Mouse (Mus musculus): Measurements from ENCODE around the gene Strn4. TPM values are rescaled to one million over a fixed set of nuclear protein-coding genes. Genes with fewer than 3 reads are reported as not detected.

The Strn4 gene
- polyA plus RNA-seq, 1 experiment from 2014 or later = 18.4 TPM

DNA sequence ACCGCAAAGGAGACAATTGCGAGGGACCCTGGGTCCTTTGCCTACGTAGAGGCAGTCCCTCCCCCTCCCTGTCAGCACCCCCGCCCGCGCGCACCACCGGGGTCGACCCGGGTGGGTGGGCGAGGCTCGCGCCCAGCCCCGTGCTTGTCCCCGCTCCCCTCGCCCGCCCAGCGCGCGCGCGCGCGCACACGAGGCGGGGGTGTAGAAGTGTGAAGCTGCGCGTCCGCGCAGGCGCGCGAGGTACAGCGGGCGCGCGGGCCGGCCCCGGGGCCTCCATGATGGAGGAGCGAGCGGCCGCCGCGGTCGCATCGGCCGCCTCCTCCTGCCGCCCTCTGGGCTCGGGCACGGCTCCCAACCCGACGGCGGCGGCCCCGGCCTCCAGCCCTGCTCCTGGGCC lies 387 bp downstream of the Strn4 start:
- Histone ChIP-seq H3K27me3 (ENCODE audit: insufficient read depth, low read length) (no peaks in the 10 kb centered on the region), H3K36me3 (replicated peaks; ENCODE audit: insufficient read depth, low read length) (no peaks in the 10 kb centered on the region; the same call in 1 of the 2 replicates), H3K4me2 (ENCODE audit: low read depth, low read length) (peak overlapping the region; percentile 97), H3K9ac (replicated peaks) (peak overlapping the region; percentile 98), H3K27ac (ENCODE audit: low read depth) (peak overlapping the region; percentile 92), H3K9me3 (ENCODE audit: low read length) (no peaks in the 10 kb centered on the region), H3K4me1 (ENCODE audit: insufficient read depth) (peaks cover 46% of the 10 kb centered on the region), H3K4me3 (ENCODE audit: low read depth, low read length) (peak overlapping the region; percentile 98)
- TF ChIP-seq EP300 (IDR thresholded peaks at IDR 0.05; ENCODE audit: low read depth) (no peak), CTCF (IDR thresholded peaks at IDR 0.05; ENCODE audit: low read depth) (no peak)
- ATAC-seq (peak; percentile 88), DNase-seq (peak; percentile 86)
- WGBS (ENCODE audit: insufficient replicate concordance) = 7% methylated on average over 26 of the region's 55 CpGs

- WGBS (ENCODE audit: insufficient replicate concordance) = 1% methylated on average over 42 of the region's 64 CpGs
- H3K36me3 ChIP-seq (replicated peaks; ENCODE audit: insufficient read depth, low read length) = no peaks in the 10 kb centered on the region; the same call in 1 of the 2 replicates
- H3K4me1 ChIP-seq (ENCODE audit: insufficient read depth) = peaks cover 49% of the 10 kb centered on the region
- no peaks in the 10 kb centered on the region for H3K9me3 ChIP-seq (ENCODE audit: low read length)
- no peak for TF ChIP-seq EP300 (IDR thresholded peaks at IDR 0.05; ENCODE audit: low read depth)
- peak; percentile 9; the same call in 1 of the 2 replicates for TF ChIP-seq CTCF (IDR thresholded peaks at IDR 0.05; ENCODE audit: low read depth)
- ATAC-seq = peak; percentile 84
- peak within 1 kb of the TSS; percentile 98 for H3K9ac ChIP-seq (replicated peaks)
- H3K27me3 ChIP-seq (ENCODE audit: insufficient read depth, low read length) = no peaks in the 10 kb centered on the region
- peak within 1 kb of the TSS; percentile 92 for H3K27ac ChIP-seq (ENCODE audit: low read depth)
- H3K4me3 ChIP-seq (ENCODE audit: low read depth, low read length) = peak within 1 kb of the TSS; percentile 98
- H3K4me2 ChIP-seq (ENCODE audit: low read depth, low read length) = peak within 1 kb of the TSS; percentile 97
- peak; percentile 74 for DNase-seq
Measured at GRCm38 (mm10) chr7:16816475-16817122, 910 bp downstream of the Strn4 start, which contains the start of gene Fkrp. Gene Fkrp, minus strand, starts transcription at chr7:16816732.

DNA sequence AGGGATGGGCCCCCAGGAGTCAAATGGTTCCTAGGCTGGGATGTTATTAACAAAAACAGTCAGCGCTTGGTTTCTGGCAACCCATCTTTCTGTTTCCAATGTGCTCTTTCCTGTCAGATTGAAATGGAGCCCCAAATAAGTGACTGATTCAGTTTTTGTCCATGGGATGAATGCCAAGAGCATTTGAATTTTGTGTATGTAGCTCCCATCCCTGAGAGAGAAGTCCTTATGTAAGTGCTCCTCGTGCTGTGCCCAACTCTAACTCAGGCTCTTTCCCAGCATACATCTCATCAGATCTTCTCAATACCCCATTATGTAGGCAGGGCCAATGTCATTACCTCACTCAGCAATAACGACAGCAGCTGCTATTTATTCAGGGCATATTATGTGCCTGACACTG lies 2.0 kb downstream of the Strn4 start:
- ATAC-seq (no peak), DNase-seq (no peak)
- 73% methylated on average over 3 of the region's 3 CpGs for whole genome bisulfite sequencing (ENCODE audit: insufficient replicate concordance)
- Histone ChIP-seq H3K36me3 (replicated peaks; ENCODE audit: insufficient read depth, low read length) (no peaks in the 10 kb centered on the region; the same call in none of the 2 replicates), H3K27ac (ENCODE audit: low read depth) (no peak overlapping the region), H3K4me3 (ENCODE audit: low read depth, low read length) (peak overlapping the region; percentile 98), H3K4me1 (ENCODE audit: insufficient read depth) (peaks cover 53% of the 10 kb centered on the region), H3K4me2 (ENCODE audit: low read depth, low read length) (peak overlapping the region; percentile 97), H3K9me3 (ENCODE audit: low read length) (no peaks in the 10 kb centered on the region), H3K9ac (replicated peaks) (no peak overlapping the region; the same call in 1 of the 2 replicates), H3K27me3 (ENCODE audit: insufficient read depth, low read length) (no peaks in the 10 kb centered on the region)
- TF ChIP-seq EP300 (IDR thresholded peaks at IDR 0.05; ENCODE audit: low read depth) = no peak
- no peak for TF ChIP-seq CTCF (IDR thresholded peaks at IDR 0.05; ENCODE audit: low read depth)

- no peak for DNase-seq
Measured at GRCm38 (mm10) chr7:16819794-16820193, 4.1 kb downstream of the Strn4 start.

GRCm38 (mm10) chr7:16820271-16820763 lies 4.6 kb downstream of the Strn4 start:
- H3K4me3 ChIP-seq (ENCODE audit: low read depth, low read length) = no peak overlapping the region
- 44% methylated on average over 5 of the region's 5 CpGs for WGBS (ENCODE audit: insufficient replicate concordance)
- H3K4me2 ChIP-seq (ENCODE audit: low read depth, low read length) = peak overlapping the region; percentile 34
- no peak for TF ChIP-seq EP300 (IDR thresholded peaks at IDR 0.05; ENCODE audit: low read depth)
- TF ChIP-seq CTCF (IDR thresholded peaks at IDR 0.05; ENCODE audit: low read depth) = no peak
- no peak overlapping the region for H3K9ac ChIP-seq (replicated peaks)
- no peak for ATAC-seq
- peaks cover 53% of the 10 kb centered on the region for H3K4me1 ChIP-seq (ENCODE audit: insufficient read depth)
- no peaks in the 10 kb centered on the region for H3K27me3 ChIP-seq (ENCODE audit: insufficient read depth, low read length)
- H3K9me3 ChIP-seq (ENCODE audit: low read length) = no peaks in the 10 kb centered on the region
- DNase-seq = no peak
- no peak overlapping the region for H3K27ac ChIP-seq (ENCODE audit: low read depth)
- peaks cover 23% of the 10 kb centered on the region for H3K36me3 ChIP-seq (replicated peaks; ENCODE audit: insufficient read depth, low read length)

More at GRCm38 (mm10) chr7:16819794-16820193, 4.1 kb downstream of the Strn4 start:
- Histone ChIP-seq H3K36me3 (replicated peaks; ENCODE audit: insufficient read depth, low read length) (peaks cover 18% of the 10 kb centered on the region), H3K4me3 (ENCODE audit: low read depth, low read length) (no peak overlapping the region), H3K9me3 (ENCODE audit: low read length) (no peaks in the 10 kb centered on the region), H3K27ac (ENCODE audit: low read depth) (no peak overlapping the region), H3K27me3 (ENCODE audit: insufficient read depth, low read length) (no peaks in the 10 kb centered on the region), H3K4me2 (ENCODE audit: low read depth, low read length) (peak overlapping the region; percentile 34), H3K4me1 (ENCODE audit: insufficient read depth) (peaks cover 53% of the 10 kb centered on the region), H3K9ac (replicated peaks) (no peak overlapping the region)
- 44% methylated on average over 5 of the region's 5 CpGs for WGBS (ENCODE audit: insufficient replicate concordance)
- TF ChIP-seq EP300 (IDR thresholded peaks at IDR 0.05; ENCODE audit: low read depth) = no peak
- no peak for TF ChIP-seq CTCF (IDR thresholded peaks at IDR 0.05; ENCODE audit: low read depth)
- peak; percentile 31 for ATAC-seq

- Histone ChIP-seq H3K36me3 (replicated peaks; ENCODE audit: insufficient read depth, low read length) (peaks cover 28% of the 10 kb centered on the region), H3K9ac (replicated peaks) (no peak overlapping the region), H3K4me2 (ENCODE audit: low read depth, low read length) (no peak overlapping the region; the same call in 1 of the 2 replicates), H3K27me3 (ENCODE audit: insufficient read depth, low read length) (no peaks in the 10 kb centered on the region), H3K9me3 (ENCODE audit: low read length) (no peaks in the 10 kb centered on the region), H3K4me3 (ENCODE audit: low read depth, low read length) (no peak overlapping the region), H3K27ac (ENCODE audit: low read depth) (no peak overlapping the region), H3K4me1 (ENCODE audit: insufficient read depth) (peaks cover 48% of the 10 kb centered on the region)
- 52% methylated on average over 3 of the region's 3 CpGs for WGBS (ENCODE audit: insufficient replicate concordance)
- ATAC-seq (no peak), DNase-seq (no peak)
- TF ChIP-seq EP300 (IDR thresholded peaks at IDR 0.05; ENCODE audit: low read depth) (no peak), CTCF (IDR thresholded peaks at IDR 0.05; ENCODE audit: low read depth) (no peak)
Measured at GRCm38 (mm10) chr7:16821091-16821490, 5.4 kb downstream of the Strn4 start.

Data from liver, postnatal 0 days (tissue).